Mouse (Mus musculus) CH12.LX (cell line): ENCODE results near the gene Popdc2. TPM values are rescaled to one million over a fixed set of nuclear protein-coding genes. Genes with fewer than 3 reads are reported as not detected.

Source experiments
- DNase-seq: peaks from one replicate; pipeline ENCODE4 v3.0.0-alpha.2; 2013; ENCODE audit errors: extremely low read depth
- H3K27ac ChIP-seq: 2 replicates; pipeline ENCODE4 v1.5.1; 2012; ENCODE audit warnings: low read depth, mild to moderate bottlenecking, control low read depth, moderate library complexity; ENCODE audit not compliant: insufficient read depth
- H3K27me3 ChIP-seq: replicated peaks from 2 replicates; pipeline ENCODE3; 2012; ENCODE audit warnings: inconsistent platforms
- H3K36me3 ChIP-seq, 2 experiments: replicated peaks in 1 of 2; 2 replicates each; pipeline versions ENCODE3 to v1.6.1; 2012; ENCODE audit warnings: inconsistent platforms in 1 of 2, low read length in 1 of 2, mild to moderate bottlenecking in 1 of 2, mixed read lengths in 1 of 2, moderate library complexity in 1 of 2; ENCODE audit not compliant: control insufficient read depth in 1 of 2, insufficient read depth in 1 of 2
- H3K4me1 ChIP-seq, 2 experiments: 2 replicates each; pipeline ENCODE4 v1.6.1; 2012; ENCODE audit warnings: inconsistent platforms in 1 of 2, moderate library complexity in 1 of 2; ENCODE audit not compliant: insufficient read depth in 2 of 2, control insufficient read depth in 1 of 2
- H3K4me2 ChIP-seq: 2 replicates; pipeline ENCODE4 v1.6.1; 2012; ENCODE audit warnings: low read depth, mild to moderate bottlenecking, control low read depth; ENCODE audit not compliant: poor library complexity, insufficient read depth, severe bottlenecking
- H3K4me3 ChIP-seq, 3 experiments: fragments of 150-350 bp in 1 of 3; sonication (generic) in 1 of 3; replicated peaks in 1 of 3; 2 replicates each; pipeline versions ENCODE3 to v1.5.1; 2011 to 2012; ENCODE audit warnings: low read depth in 2 of 3, low read length in 2 of 3, mild to moderate bottlenecking in 2 of 3, moderate library complexity in 2 of 3, control low read depth in 1 of 3, improper control_type of control experiment in 1 of 3, inconsistent platforms in 1 of 3, mixed read lengths in 1 of 3; ENCODE audit not compliant: poor library complexity in 1 of 3
- H3K79me2 ChIP-seq: replicated peaks from 2 replicates; pipeline ENCODE4 v1.6.1; 2012; ENCODE audit warnings: mild to moderate bottlenecking, moderate library complexity; ENCODE audit not compliant: control insufficient read depth, poor library complexity, insufficient read depth, severe bottlenecking; ENCODE audit errors: extremely low read depth
- H3K9ac ChIP-seq: 2 replicates; pipeline ENCODE4 v1.6.1; 2012; ENCODE audit warnings: low read depth, mild to moderate bottlenecking, control low read depth, moderate library complexity; ENCODE audit not compliant: insufficient read depth
- H3K9me3 ChIP-seq: replicated peaks from 2 replicates; pipeline ENCODE3; 2012; ENCODE audit warnings: low read length, inconsistent platforms, mixed read lengths
- BHLHE40 ChIP-seq: IDR thresholded peaks from 2 replicates; pipeline ENCODE4 v1.6.1; 2011; ENCODE audit warnings: mild to moderate bottlenecking, low read depth, low read length, improper control_type of control experiment
- CHD1 ChIP-seq: IDR thresholded peaks from 2 replicates; pipeline ENCODE4 v1.6.1; 2012; ENCODE audit warnings: low read depth, low read length, improper control_type of control experiment, inconsistent platforms
- CTCF ChIP-seq, 2 experiments: IDR thresholded peaks in 1 of 2; conservative IDR thresholded peaks in 1 of 2; 2 replicates each; pipeline ENCODE4 v1.5.1; 2011 to 2012; ENCODE audit warnings: low read depth in 2 of 2, low read length in 2 of 2, improper control_type of control experiment in 1 of 2, inconsistent platforms in 1 of 2, mild to moderate bottlenecking in 1 of 2, moderate library complexity in 1 of 2
- E2F4 ChIP-seq: IDR thresholded peaks from 2 replicates; pipeline ENCODE4 v1.6.1; 2011; ENCODE audit warnings: low read depth, low read length, improper control_type of control experiment; ENCODE audit not compliant: insufficient replicate concordance
- ELF1 ChIP-seq: IDR thresholded peaks from 2 replicates; pipeline ENCODE4 v1.6.1; 2014; ENCODE audit warnings: low read depth, mild to moderate bottlenecking, inconsistent platforms, low read length, improper control_type of control experiment
- EP300 ChIP-seq: IDR thresholded peaks from 2 replicates; pipeline ENCODE4 v1.6.1; 2011; ENCODE audit warnings: low read length, improper control_type of control experiment
- ETS1 ChIP-seq: conservative IDR thresholded peaks from 2 replicates; pipeline ENCODE4 v1.6.1; 2012; ENCODE audit warnings: low read depth, mild to moderate bottlenecking, inconsistent platforms, low read length, improper control_type of control experiment, moderate library complexity
- GABPA ChIP-seq: IDR thresholded peaks from 2 replicates; pipeline ENCODE4 v1.6.1; 2012; ENCODE audit warnings: low read depth, low read length, improper control_type of control experiment, inconsistent platforms; ENCODE audit not compliant: insufficient replicate concordance
- IRF4 ChIP-seq: IDR thresholded peaks from 2 replicates; pipeline ENCODE4 v1.6.1; 2014; ENCODE audit warnings: low read depth, mild to moderate bottlenecking, inconsistent platforms, low read length, improper control_type of control experiment
- MAX ChIP-seq: IDR thresholded peaks from 2 replicates; pipeline ENCODE4 v1.6.1; 2011; ENCODE audit warnings: low read length, improper control_type of control experiment
- MAZ ChIP-seq: IDR thresholded peaks from 2 replicates; pipeline ENCODE4 v1.6.1; 2012; ENCODE audit warnings: low read depth, mild to moderate bottlenecking, inconsistent platforms, low read length, improper control_type of control experiment, moderate library complexity
- MEF2A ChIP-seq: IDR thresholded peaks from 2 replicates; pipeline ENCODE4 v1.6.1; 2014; ENCODE audit warnings: low read depth, mild to moderate bottlenecking, inconsistent platforms, low read length, improper control_type of control experiment, borderline replicate concordance
- MXI1 ChIP-seq: IDR thresholded peaks from 2 replicates; pipeline ENCODE4 v1.6.1; 2011; ENCODE audit warnings: mild to moderate bottlenecking, low read depth, low read length, improper control_type of control experiment
- MYC ChIP-seq: IDR thresholded peaks from 2 replicates; pipeline ENCODE4 v1.6.1; 2011; ENCODE audit warnings: low read depth, mild to moderate bottlenecking, improper control_type of control experiment, low read length
- NELFE ChIP-seq: IDR thresholded peaks from 2 replicates; pipeline ENCODE4 v1.6.1; 2011; ENCODE audit warnings: low read depth, low read length, improper control_type of control experiment
- NRF1 ChIP-seq: IDR thresholded peaks from 2 replicates; pipeline ENCODE4 v1.6.1; 2014; ENCODE audit warnings: low read depth, mild to moderate bottlenecking, inconsistent platforms, low read length, improper control_type of control experiment, moderate library complexity
- PAX5 ChIP-seq: IDR thresholded peaks from 2 replicates; pipeline ENCODE4 v1.6.1; 2012; ENCODE audit warnings: low read length, inconsistent platforms, mixed read lengths
- POLR2A ChIP-seq: IDR thresholded peaks from 2 replicates; pipeline ENCODE4 v1.6.1; 2011; ENCODE audit warnings: low read depth, mild to moderate bottlenecking, improper control_type of control experiment, low read length
- RAD21 ChIP-seq: IDR thresholded peaks from 2 replicates; pipeline ENCODE4 v1.6.1; 2011; ENCODE audit warnings: low read depth, mild to moderate bottlenecking, low read length, improper control_type of control experiment, moderate library complexity
- RCOR1 ChIP-seq: conservative IDR thresholded peaks from 2 replicates; pipeline ENCODE4 v1.6.1; 2012; ENCODE audit warnings: low read depth, mild to moderate bottlenecking, inconsistent platforms, low read length, improper control_type of control experiment
- TBP ChIP-seq: conservative IDR thresholded peaks from 2 replicates; pipeline ENCODE4 v1.6.1; 2011; ENCODE audit warnings: low read depth, low read length, improper control_type of control experiment
- UBTF ChIP-seq: IDR thresholded peaks from 2 replicates; pipeline ENCODE4 v1.6.1; 2012; ENCODE audit warnings: low read depth, mild to moderate bottlenecking, inconsistent platforms, low read length, improper control_type of control experiment, moderate library complexity
- USF1 ChIP-seq: IDR thresholded peaks from 2 replicates; pipeline ENCODE4 v1.6.1; 2014; ENCODE audit warnings: low read depth, mild to moderate bottlenecking, inconsistent platforms, low read length, improper control_type of control experiment
- USF2 ChIP-seq: conservative IDR thresholded peaks from 2 replicates; pipeline ENCODE4 v1.6.1; 2011; ENCODE audit warnings: low read depth, low read length, improper control_type of control experiment
- ZC3H11A ChIP-seq: IDR thresholded peaks from 2 replicates; pipeline ENCODE4 v1.6.1; 2012; ENCODE audit warnings: low read depth, mild to moderate bottlenecking, inconsistent platforms, low read length, improper control_type of control experiment
- ZMIZ1 ChIP-seq: IDR thresholded peaks from 2 replicates; pipeline ENCODE4 v1.6.1; 2012; ENCODE audit warnings: low read depth, mild to moderate bottlenecking, inconsistent platforms, low read length, improper control_type of control experiment
- ZNF384 ChIP-seq: IDR thresholded peaks from 2 replicates; pipeline ENCODE4 v1.6.1; 2012; ENCODE audit warnings: low read depth, low read length, improper control_type of control experiment, inconsistent platforms
- dilution Hi-C: fragments of 300-500 bp; cut with MboI; formaldehyde crosslinking; loops from 2 replicates; pipeline ENCODE4 v1.14.3; 2020; ENCODE audit warnings: low sequenced_read_pairs; ENCODE audit not compliant: extremely low pct_unique_long_range_greater_than_20kb, extremely low pct_ligation_motif_present
- in situ Hi-C: fragments of 300-500 bp; cut with MboI; formaldehyde crosslinking; loops from 3 replicates; pipeline ENCODE4 v1.14.3; 2019; ENCODE audit warnings: low sequenced_read_pairs, low pct_ligation_motif_present, low pct_unique_long_range_greater_than_20kb, mixed read lengths
- polyA plus RNA-seq: library from polyadenylated mRNA; unstranded; fragments of >175 nt; gene quantifications from 2 replicates; pipeline ENCODE4 v1.2.1, GENCODE M21; 2012; ENCODE audit warnings: low read depth; ENCODE audit not compliant: insufficient read length
- total RNA-seq, 2 experiments: library from RNA; depleted of rRNA; stranded (reverse); fragments of 300-350 nt in 1 of 2; fragments of >200 nt in 1 of 2; gene quantifications; 2 replicates each; pipeline ENCODE4 v1.2.3; 2012 to 2014

The Popdc2 gene
- total and polyA plus RNA-seq, 3 experiments = 0.17 to 3.6 (median 1.1) TPM

DNA sequence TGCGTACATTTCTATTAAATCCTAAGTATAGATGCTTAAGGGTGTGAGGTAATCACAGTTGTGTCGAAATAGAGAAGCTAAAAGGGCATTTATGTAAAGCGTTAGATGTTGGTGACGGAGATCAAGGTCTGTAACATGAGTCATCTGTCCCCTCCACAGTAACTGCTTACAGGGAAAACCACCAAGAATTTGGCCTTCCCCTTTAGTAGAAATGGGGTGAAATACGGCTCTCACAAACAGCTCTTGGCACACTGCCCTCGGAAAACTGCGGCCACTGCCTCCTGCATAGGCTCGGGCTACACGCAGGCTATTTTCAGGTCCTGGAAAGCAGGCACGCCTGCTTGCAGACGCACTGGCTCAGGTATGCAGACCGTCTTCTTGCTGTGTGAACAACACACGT lies 34.1 kb downstream of the Popdc2 start (continued):
- no peak for TF ChIP-seq E2F4
- peak; percentile 96 for TF ChIP-seq BHLHE40
- TF ChIP-seq POLR2A = no peak; the same call in 1 of the 2 replicates
- peak; percentile 15 for TF ChIP-seq RAD21

GRCm38 (mm10) chr16:38398266-38398665 lies 36.3 kb downstream of the Popdc2 start:
- H3K27me3 ChIP-seq = no peaks in the 10 kb centered on the region
- peaks cover 4% of the 10 kb centered on the region; the same call in 1 of the 2 replicates for H3K79me2 ChIP-seq
- no peak overlapping the region for H3K4me3 ChIP-seq
- peaks cover 0 to 6% of the 10 kb centered on the region in 2 experiments for H3K36me3 ChIP-seq
- no peaks in the 10 kb centered on the region for H3K9me3 ChIP-seq
- H3K9ac ChIP-seq = 0 out of 2 replicates have a peak overlapping the region, but pooled peaks have one; percentile 6
- DNase-seq = no peak
- H3K27ac ChIP-seq = peak overlapping the region; percentile 52
- TF ChIP-seq IRF4 (no peak), ETS1 (0 out of 2 replicates have a peak, but pooled peaks have one; percentile 5), RCOR1 (no peak; the same call in 1 of the 2 replicates), UBTF (no peak)
- dilution Hi-C loops = no loop called here
- peaks cover 44 to 92% of the 10 kb centered on the region in 2 experiments for H3K4me1 ChIP-seq
- in situ Hi-C loops = no loop called here
- no peak overlapping the region for H3K4me2 ChIP-seq

DNA sequence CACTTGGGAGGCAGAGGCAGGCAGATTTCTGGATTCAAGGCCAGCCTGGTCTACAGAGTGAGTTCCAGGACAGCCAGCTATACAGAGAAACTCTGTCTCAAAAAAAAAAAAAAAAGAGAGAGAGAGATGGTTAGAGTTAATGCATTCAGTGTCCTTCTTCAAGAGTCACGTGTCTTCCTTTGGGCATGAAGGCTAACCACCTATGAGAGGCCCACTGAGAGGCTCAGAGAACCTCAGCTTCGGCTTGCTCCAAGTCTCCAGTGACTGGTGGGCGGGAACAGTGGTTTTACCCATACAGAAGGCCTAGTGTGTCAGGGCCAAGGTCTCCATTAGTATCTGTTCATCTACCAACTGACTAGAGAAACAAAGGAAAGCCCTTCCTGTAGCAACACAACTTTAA lies 37.1 kb downstream of the Popdc2 start:
- no peak for DNase-seq
- H3K4me1 ChIP-seq = peaks cover 44 to 92% of the 10 kb centered on the region in 2 experiments
- no peak for TF ChIP-seq MXI1
- TF ChIP-seq BHLHE40 = peak; percentile 92
- no peak for TF ChIP-seq E2F4
- peak; percentile 96 for TF ChIP-seq ZNF384
- peak; percentile 79 for TF ChIP-seq USF2
- TF ChIP-seq MAX = peak; percentile 84
- TF ChIP-seq USF1 = peak; percentile 79
- no peak for TF ChIP-seq NRF1
- no peak for TF ChIP-seq ELF1
- TF ChIP-seq PAX5 = no peak
- TF ChIP-seq POLR2A = peak; percentile 41; the same call in 1 of the 2 replicates
- TF ChIP-seq UBTF = no peak
- TF ChIP-seq TBP = 0 out of 2 replicates have a peak, but pooled peaks have one; percentile 16
- no peak for TF ChIP-seq NELFE
- TF ChIP-seq GABPA = no peak
- TF ChIP-seq MEF2A = no peak; the same call in 1 of the 2 replicates
- TF ChIP-seq ZC3H11A = no peak
- TF ChIP-seq CHD1 = peak; percentile 34; the same call in 1 of the 2 replicates
- peak; percentile 60; the same call in 1 of the 2 replicates for TF ChIP-seq MYC
- TF ChIP-seq ZMIZ1 = no peak
- TF ChIP-seq IRF4 = peak; percentile 58
- no peak; the same call in none of the 2 replicates for TF ChIP-seq RCOR1
- TF ChIP-seq CTCF (conservative IDR thresholded peaks at IDR 0.05 in 1 of 2, IDR thresholded peaks at IDR 0.05 in 1 of 2; ENCODE audit: low read depth in 2 of 2, low read length in 2 of 2) = no peak
- peak; percentile 53 for TF ChIP-seq EP300
- no peak for TF ChIP-seq MAZ
- in situ Hi-C loops = no loop called here
- H3K27ac ChIP-seq = peak overlapping the region; percentile 97
- H3K27me3 ChIP-seq = no peaks in the 10 kb centered on the region
- H3K4me2 ChIP-seq = peak overlapping the region; percentile 75
- H3K4me3 ChIP-seq = no peak overlapping the region
- H3K9ac ChIP-seq = peak overlapping the region; percentile 75
- H3K9me3 ChIP-seq = no peaks in the 10 kb centered on the region
- H3K36me3 ChIP-seq = peaks cover 0 to 6% of the 10 kb centered on the region in 2 experiments
- H3K79me2 ChIP-seq = peaks cover 4% of the 10 kb centered on the region; the same call in 1 of the 2 replicates
- dilution Hi-C loops = no loop called here
